Mouse (Mus musculus): ENCODE measurements around the gene Cd247.

GRCm38 (mm10) chr1:165801709-165802310, 13.3 kb downstream of the Cd247 start:
- TF ChIP-seq CTCF (IDR thresholded peaks at IDR 0.05; ENCODE audit: borderline replicate concordance, control insufficient read depth, extremely low read depth, insufficient read depth, low read length, poor library complexity) (no peak), POLR2A (IDR thresholded peaks at IDR 0.05; ENCODE audit: control insufficient read depth, extremely low read depth, insufficient read depth, low read length, poor library complexity) (peak; percentile 42; the same call in 1 of the 2 replicates)

Measured in thymus, adult 2 months (tissue).